Mouse (Mus musculus) forebrain, embryonic 12.5 days (tissue): ENCODE results near the gene Cmtm8. TPM values are rescaled to one million over a fixed set of nuclear protein-coding genes. Genes with fewer than 3 reads are reported as not detected.

Source experiments
- ATAC-seq: fragments of 200-750 bp; cut with Nextera tagmentation; 2 replicates; pipeline ENCODE4 v1.8.0; 2017; ENCODE audit warnings: moderate TSS enrichment; ENCODE audit not compliant: low FRiP score
- H3K27ac ChIP-seq: fragments of 300-500 bp; sonication (generic); 2 replicates; pipeline ENCODE4 v1.5.1; 2016; ENCODE audit warnings: mild to moderate bottlenecking
- H3K27me3 ChIP-seq: fragments of 300-500 bp; sonication (generic); 2 replicates; pipeline ENCODE4 v1.6.1; 2016; ENCODE audit warnings: mild to moderate bottlenecking
- H3K36me3 ChIP-seq: fragments of 300-500 bp; sonication (generic); replicated peaks from 2 replicates; pipeline ENCODE4 v1.6.1; 2016; ENCODE audit warnings: mild to moderate bottlenecking
- H3K4me1 ChIP-seq: fragments of 300-500 bp; sonication (generic); 2 replicates; pipeline ENCODE4 v1.6.1; 2016
- H3K4me2 ChIP-seq: fragments of 300-500 bp; sonication (generic); 2 replicates; pipeline ENCODE4 v1.6.1; 2016; ENCODE audit warnings: mild to moderate bottlenecking, moderate library complexity
- H3K4me3 ChIP-seq: fragments of 300-500 bp; sonication (generic); replicated peaks from 2 replicates; pipeline ENCODE4 v1.5.1; 2016; ENCODE audit warnings: mild to moderate bottlenecking
- H3K9ac ChIP-seq: fragments of 300-500 bp; sonication (generic); 2 replicates; pipeline ENCODE4 v1.6.1; 2016; ENCODE audit warnings: mild to moderate bottlenecking
- H3K9me3 ChIP-seq: fragments of 300-500 bp; sonication (generic); 2 replicates; pipeline ENCODE4 v1.6.1; 2016
- WGBS: fragments of 180-500 bp; shearing (Covaris S2); methylation state at CpG from one replicate; pipeline ENCODE4 v1.1.7; 2016; 5-methylcytosine and 5-hydroxymethylcytosine counted together
- polyA plus RNA-seq: library from polyadenylated mRNA; unstranded; fragments of >200 nt; fragmentation: Nextera tagmentation; extraction: Ambion mirVana; gene quantifications from 2 replicates; pipeline ENCODE4 v1.2.1, GENCODE M21; 2016

The Cmtm8 gene
- polyA plus RNA-seq, 1 experiment from 2014 or later = 17.0 TPM

GRCm38 (mm10) chr9:114779984-114780745 is 63.8 kb downstream of the Cmtm8 start:
- Histone ChIP-seq H3K36me3 (no peaks in the 10 kb centered on the region), H3K4me1 (peaks cover 26% of the 10 kb centered on the region), H3K9ac (peak overlapping the region; percentile 71), H3K4me2 (peak overlapping the region; percentile 95), H3K4me3 (peak overlapping the region; percentile 52), H3K9me3 (no peaks in the 10 kb centered on the region), H3K27ac (no peak overlapping the region), H3K27me3 (0 out of 2 replicates have a peak, but pooled peaks cover 3% of the 10 kb centered on the region)
- WGBS = 32% methylated on average over 23 of the region's 23 CpGs
- ATAC-seq = no peak

- 0 out of 2 replicates have a peak, but pooled peaks cover 3% of the 10 kb centered on the region for H3K27me3 ChIP-seq
- H3K9me3 ChIP-seq = no peaks in the 10 kb centered on the region
- ATAC-seq = no peak
- no peak overlapping the region for H3K27ac ChIP-seq
- H3K4me1 ChIP-seq = peaks cover 26% of the 10 kb centered on the region
- no peaks in the 10 kb centered on the region for H3K36me3 ChIP-seq
- no peak overlapping the region for H3K4me2 ChIP-seq
- WGBS = 93% methylated on average over 7 of the region's 7 CpGs
- no peak overlapping the region for H3K4me3 ChIP-seq
- H3K9ac ChIP-seq = no peak overlapping the region
Measured at GRCm38 (mm10) chr9:114778877-114779276, 65.1 kb downstream of the Cmtm8 start.

- H3K9me3 ChIP-seq = no peaks in the 10 kb centered on the region
- no peak overlapping the region for H3K9ac ChIP-seq
- H3K27me3 ChIP-seq = 0 out of 2 replicates have a peak, but pooled peaks cover 3% of the 10 kb centered on the region
- H3K4me3 ChIP-seq = no peak overlapping the region
- WGBS = 84% methylated on average over 7 of the region's 7 CpGs
- no peak overlapping the region for H3K27ac ChIP-seq
- peaks cover 26% of the 10 kb centered on the region for H3K4me1 ChIP-seq
- ATAC-seq = no peak
- H3K4me2 ChIP-seq = no peak overlapping the region
- no peaks in the 10 kb centered on the region for H3K36me3 ChIP-seq
Measured at GRCm38 (mm10) chr9:114778047-114778390, 65.9 kb downstream of the Cmtm8 start.

GRCm38 (mm10) chr9:114777178-114778046 is 66.5 kb downstream of the Cmtm8 start:
- peaks cover 26% of the 10 kb centered on the region for H3K4me1 ChIP-seq
- no peak for ATAC-seq
- no peaks in the 10 kb centered on the region for H3K36me3 ChIP-seq
- 0 out of 2 replicates have a peak, but pooled peaks cover under 1% of the 10 kb centered on the region for H3K27me3 ChIP-seq
- H3K9me3 ChIP-seq = no peaks in the 10 kb centered on the region
- no peak overlapping the region for H3K4me2 ChIP-seq
- 88% methylated on average over 6 of the region's 6 CpGs for WGBS
- H3K27ac ChIP-seq = no peak overlapping the region
- no peak overlapping the region for H3K9ac ChIP-seq
- H3K4me3 ChIP-seq = no peak overlapping the region

DNA sequence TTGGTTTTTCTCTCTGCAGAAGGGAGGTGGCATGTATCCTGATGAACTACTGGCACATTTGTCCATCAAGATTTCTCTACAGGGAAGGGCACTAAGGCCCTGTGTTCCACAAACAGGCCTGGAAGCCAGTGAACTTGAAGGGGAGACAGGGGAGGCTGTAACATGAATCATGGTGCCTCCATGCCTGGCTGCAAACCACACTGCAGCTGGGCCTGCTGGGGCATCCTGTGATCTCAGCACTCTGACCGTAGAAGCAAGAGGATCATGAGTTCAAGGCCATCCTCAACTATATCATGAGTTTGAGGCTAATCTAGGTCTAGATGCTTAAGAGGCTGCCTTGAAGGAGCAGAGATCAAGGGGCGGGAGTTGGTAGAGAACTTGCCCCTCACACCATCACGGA is 67.6 kb downstream of the Cmtm8 start:
- no peak for ATAC-seq
- WGBS = 87% methylated on average over 3 of the region's 3 CpGs

GRCm38 (mm10) chr9:114775272-114775671 is 68.7 kb downstream of the Cmtm8 start:
- Histone ChIP-seq H3K9me3 (no peaks in the 10 kb centered on the region), H3K4me1 (peaks cover 8% of the 10 kb centered on the region), H3K27me3 (no peaks in the 10 kb centered on the region), H3K4me3 (no peak overlapping the region), H3K27ac (no peak overlapping the region), H3K4me2 (no peak overlapping the region), H3K9ac (no peak overlapping the region), H3K36me3 (0 out of 2 replicates have a peak, but pooled peaks cover 5% of the 10 kb centered on the region)
- 81% methylated on average over 4 of the region's 4 CpGs for WGBS
- ATAC-seq = no peak

More for the DNA sequence above, 67.6 kb downstream of the Cmtm8 start:
- no peak overlapping the region for H3K4me3 ChIP-seq
- no peak overlapping the region for H3K4me2 ChIP-seq
- H3K9me3 ChIP-seq = no peaks in the 10 kb centered on the region
- H3K36me3 ChIP-seq = 0 out of 2 replicates have a peak, but pooled peaks cover 5% of the 10 kb centered on the region
- H3K27me3 ChIP-seq = no peaks in the 10 kb centered on the region
- no peak overlapping the region for H3K9ac ChIP-seq
- H3K27ac ChIP-seq = no peak overlapping the region
- peaks cover 19% of the 10 kb centered on the region for H3K4me1 ChIP-seq

GRCm38 (mm10) chr9:114774629-114775028 is 69.3 kb downstream of the Cmtm8 start:
- ATAC-seq = no peak
- H3K9ac ChIP-seq = no peak overlapping the region
- 0 out of 2 replicates have a peak, but pooled peaks cover 5% of the 10 kb centered on the region for H3K36me3 ChIP-seq
- WGBS = 82% methylated on average over 6 of the region's 6 CpGs
- no peaks in the 10 kb centered on the region for H3K27me3 ChIP-seq
- no peak overlapping the region for H3K4me2 ChIP-seq
- no peak overlapping the region for H3K4me3 ChIP-seq
- H3K9me3 ChIP-seq = no peaks in the 10 kb centered on the region
- H3K4me1 ChIP-seq = 0 out of 2 replicates have a peak, but pooled peaks cover 3% of the 10 kb centered on the region
- no peak overlapping the region for H3K27ac ChIP-seq

DNA sequence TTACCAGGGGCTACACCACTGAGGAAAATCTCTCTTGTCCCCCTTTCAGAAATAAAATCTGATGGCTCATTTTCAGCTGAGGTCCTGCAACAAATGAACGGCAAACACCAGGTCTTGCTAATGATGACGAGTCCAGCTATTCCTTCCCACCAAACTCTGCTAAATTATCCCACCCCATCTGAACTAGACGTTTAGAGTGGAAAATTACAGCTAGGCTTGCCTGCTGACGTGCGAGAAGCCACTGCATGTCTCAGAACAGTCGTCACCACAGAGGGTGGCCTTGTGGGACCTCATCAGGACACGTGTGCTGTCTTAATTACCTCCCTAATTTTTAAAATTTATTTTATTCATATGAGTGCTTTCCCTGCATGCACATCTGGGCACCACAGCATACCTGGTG is 72.4 kb downstream of the Cmtm8 start:
- H3K27me3 ChIP-seq = no peaks in the 10 kb centered on the region
- 91% methylated on average over 7 of the region's 7 CpGs for WGBS

DNA sequence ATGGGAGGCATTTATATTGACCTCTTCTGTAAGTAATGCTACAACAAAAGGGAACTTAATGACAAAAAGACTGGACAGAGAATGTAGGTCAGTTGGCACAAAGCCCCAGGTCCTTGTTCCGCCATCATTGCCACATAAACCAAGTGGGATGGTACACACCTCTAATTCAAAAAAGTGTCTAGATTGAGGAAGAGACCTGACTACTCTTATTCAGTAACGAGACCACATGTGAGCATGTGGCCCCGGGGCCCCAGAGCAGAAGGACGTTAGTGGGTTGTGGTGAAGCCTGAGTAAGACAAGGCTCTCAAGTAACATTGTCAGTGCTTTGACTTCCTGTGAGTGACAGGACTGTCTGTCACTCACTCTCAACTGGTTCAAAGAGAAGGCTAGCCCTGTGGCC is 73.7 kb downstream of the Cmtm8 start:
- H3K27ac ChIP-seq = no peak overlapping the region
- 92% methylated on average over 4 of the region's 4 CpGs for WGBS
- no peaks in the 10 kb centered on the region for H3K27me3 ChIP-seq
- H3K4me1 ChIP-seq = peaks cover 15% of the 10 kb centered on the region
- H3K4me2 ChIP-seq = no peak overlapping the region
- no peak for ATAC-seq
- 0 out of 2 replicates have a peak, but pooled peaks cover 8% of the 10 kb centered on the region for H3K36me3 ChIP-seq
- H3K9me3 ChIP-seq = no peaks in the 10 kb centered on the region
- H3K9ac ChIP-seq = no peak overlapping the region
- H3K4me3 ChIP-seq = no peak overlapping the region

More for the DNA sequence above, 72.4 kb downstream of the Cmtm8 start:
- ATAC-seq = no peak
- Histone ChIP-seq H3K9ac (no peak overlapping the region), H3K36me3 (0 out of 2 replicates have a peak, but pooled peaks cover 5% of the 10 kb centered on the region), H3K27ac (no peak overlapping the region), H3K9me3 (no peaks in the 10 kb centered on the region), H3K4me3 (no peak overlapping the region), H3K4me2 (no peak overlapping the region), H3K4me1 (peaks cover 18% of the 10 kb centered on the region)

GRCm38 (mm10) chr9:114768066-114768465 is 75.9 kb downstream of the Cmtm8 start:
- 51% methylated on average over 10 of the region's 10 CpGs for WGBS
- Histone ChIP-seq H3K4me1 (peaks cover 15% of the 10 kb centered on the region), H3K9me3 (no peaks in the 10 kb centered on the region), H3K9ac (no peak overlapping the region), H3K36me3 (0 out of 2 replicates have a peak, but pooled peaks cover 11% of the 10 kb centered on the region), H3K27me3 (no peaks in the 10 kb centered on the region), H3K4me2 (no peak overlapping the region), H3K27ac (no peak overlapping the region), H3K4me3 (no peak overlapping the region)
- no peak for ATAC-seq

GRCm38 (mm10) chr9:114767507-114767906 is 76.4 kb downstream of the Cmtm8 start:
- Histone ChIP-seq H3K4me2 (no peak overlapping the region), H3K27me3 (no peaks in the 10 kb centered on the region), H3K9ac (no peak overlapping the region), H3K9me3 (no peaks in the 10 kb centered on the region), H3K4me1 (peaks cover 15% of the 10 kb centered on the region), H3K36me3 (0 out of 2 replicates have a peak, but pooled peaks cover 14% of the 10 kb centered on the region), H3K4me3 (no peak overlapping the region), H3K27ac (0 out of 2 replicates have a peak overlapping the region, but pooled peaks have one; percentile 19)
- WGBS = 73% methylated on average over 2 of the region's 2 CpGs
- no peak for ATAC-seq

- Histone ChIP-seq H3K27ac (0 out of 2 replicates have a peak overlapping the region, but pooled peaks have one; percentile 3), H3K9ac (no peak overlapping the region), H3K4me3 (no peak overlapping the region), H3K36me3 (peaks cover 11% of the 10 kb centered on the region; the same call in 1 of the 2 replicates), H3K27me3 (no peaks in the 10 kb centered on the region), H3K9me3 (no peaks in the 10 kb centered on the region), H3K4me1 (peaks cover 15% of the 10 kb centered on the region), H3K4me2 (no peak overlapping the region)
- no peak; the same call in 1 of the 2 replicates for ATAC-seq
- WGBS = 73% methylated on average over 13 of the region's 13 CpGs
Measured at GRCm38 (mm10) chr9:114767030-114767429, 76.9 kb downstream of the Cmtm8 start.
